Mouse (Mus musculus): ENCODE results near the gene Fgfr2. TPM values are rescaled to one million over a fixed set of nuclear protein-coding genes. Genes with fewer than 3 reads are reported as not detected.

Fgfr2 gene
- polyA plus RNA-seq, 1 experiment = 59.9 TPM

DNA sequence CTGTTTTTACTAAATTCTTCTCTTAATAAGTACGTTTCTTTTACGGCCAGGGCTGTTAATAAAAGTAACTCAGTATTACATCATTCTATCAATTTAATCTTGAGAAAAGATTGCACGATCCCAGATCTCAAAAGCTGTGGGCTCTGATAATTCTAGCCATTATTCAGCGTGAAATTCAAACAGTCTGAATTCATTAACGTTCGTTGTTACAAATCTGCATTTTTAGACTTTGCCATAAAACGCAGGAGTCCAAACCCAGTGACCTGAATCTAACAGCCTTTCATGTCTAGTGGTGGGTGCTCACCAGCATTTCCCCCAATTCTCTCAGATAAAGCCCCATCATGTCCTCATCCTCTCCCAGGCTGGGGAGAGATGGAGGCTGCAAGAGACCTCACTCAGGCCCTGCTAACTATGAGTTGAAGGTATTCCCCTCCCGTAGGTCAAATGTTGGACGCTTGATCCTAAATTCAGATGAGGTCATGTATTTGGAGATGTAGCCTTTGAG, 50.0 kb downstream of the Fgfr2 start:
- Histone ChIP-seq H3K27ac (ENCODE audit: insufficient read depth, low read length) (no peak overlapping the region), H3K4me1 (ENCODE audit: control insufficient read depth, insufficient read depth, low read length) (no peaks in the 10 kb centered on the region), H3K4me3 (ENCODE audit: insufficient read depth, low read length) (no peak overlapping the region)
- TF ChIP-seq POLR2A (IDR thresholded peaks at IDR 0.05; ENCODE audit: low read depth, low read length) (no peak), CTCF (IDR thresholded peaks at IDR 0.05; ENCODE audit: borderline replicate concordance, insufficient read depth, low read length) (no peak)

DNA sequence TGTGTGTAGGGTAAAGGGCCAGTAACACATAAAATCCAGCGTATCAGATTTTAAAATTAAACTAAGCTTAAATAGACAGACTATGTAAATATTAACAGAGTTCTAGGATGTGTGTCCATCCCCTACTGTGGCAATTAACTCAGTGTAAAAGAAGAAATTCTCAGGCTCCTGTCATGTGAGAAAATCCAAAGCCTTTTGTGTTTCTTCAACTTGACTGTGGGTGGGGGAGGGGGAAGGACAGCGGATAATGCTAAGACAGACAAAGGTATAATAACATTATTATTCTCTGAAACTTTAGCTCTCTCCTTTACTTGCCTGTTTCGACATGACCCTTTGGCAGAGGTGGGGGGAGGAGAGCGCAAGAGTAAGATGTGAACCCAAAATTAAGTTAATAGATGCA, 50.6 kb downstream of the Fgfr2 start:
- TF ChIP-seq CTCF (IDR thresholded peaks at IDR 0.05; ENCODE audit: borderline replicate concordance, insufficient read depth, low read length) (no peak), POLR2A (IDR thresholded peaks at IDR 0.05; ENCODE audit: low read depth, low read length) (no peak)
- Histone ChIP-seq H3K4me1 (ENCODE audit: control insufficient read depth, insufficient read depth, low read length) (no peaks in the 10 kb centered on the region), H3K4me3 (ENCODE audit: insufficient read depth, low read length) (no peak overlapping the region), H3K27ac (ENCODE audit: insufficient read depth, low read length) (no peak overlapping the region)

DNA sequence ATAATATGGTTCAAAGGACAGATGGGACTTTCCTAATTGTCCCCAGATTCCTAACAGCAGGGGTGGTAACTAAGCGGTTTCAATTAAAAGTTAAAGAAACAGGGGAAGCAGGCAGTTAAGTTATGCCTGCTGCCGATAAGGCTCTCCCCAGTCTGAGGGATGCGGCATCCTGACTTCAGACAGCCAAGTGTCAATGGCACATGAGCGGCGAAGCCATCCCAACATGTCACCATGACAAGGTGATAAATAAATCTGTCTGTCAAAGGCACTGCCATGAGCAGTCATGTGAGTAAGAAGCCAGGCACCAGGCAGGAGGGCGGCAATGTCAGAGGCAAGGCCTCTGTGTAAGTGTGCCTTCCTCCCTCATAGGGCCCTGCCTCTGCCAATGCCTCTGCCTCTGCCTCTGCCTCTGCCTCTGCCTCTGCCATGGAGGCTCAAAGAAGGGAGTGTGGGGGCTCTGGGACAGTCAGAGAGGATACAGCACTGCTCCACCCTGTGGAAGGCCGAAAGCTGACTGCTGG, 55.8 kb downstream of the Fgfr2 start:
- H3K4me1 ChIP-seq (ENCODE audit: control insufficient read depth, insufficient read depth, low read length) = peaks cover 4% of the 10 kb centered on the region; the same call in 1 of the 2 replicates
- H3K27ac ChIP-seq (ENCODE audit: insufficient read depth, low read length) = no peak overlapping the region
- TF ChIP-seq POLR2A (IDR thresholded peaks at IDR 0.05; ENCODE audit: low read depth, low read length) (no peak), CTCF (IDR thresholded peaks at IDR 0.05; ENCODE audit: borderline replicate concordance, insufficient read depth, low read length) (no peak)
- no peak overlapping the region for H3K4me3 ChIP-seq (ENCODE audit: insufficient read depth, low read length)

DNA sequence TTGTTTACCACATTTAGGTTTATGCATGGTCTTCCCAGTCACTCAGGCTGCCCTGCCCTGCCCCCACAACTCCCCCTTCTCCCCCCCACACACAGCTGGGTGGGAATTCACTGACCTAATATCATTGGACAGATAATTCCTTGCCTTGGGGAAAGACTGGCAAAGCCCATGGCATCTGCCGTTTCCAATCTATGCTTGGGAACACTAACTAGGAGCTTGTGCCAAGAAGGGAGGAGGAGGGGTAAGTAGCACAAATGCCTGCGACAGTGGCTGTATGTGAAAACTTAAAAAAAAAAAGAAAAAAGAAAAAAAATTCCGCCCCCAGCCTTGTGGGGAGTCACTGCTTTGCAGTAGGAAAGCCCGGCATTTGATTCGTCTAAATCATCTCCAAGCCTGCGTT, 56.4 kb downstream of the Fgfr2 start:
- TF ChIP-seq POLR2A (IDR thresholded peaks at IDR 0.05; ENCODE audit: low read depth, low read length) (no peak), CTCF (IDR thresholded peaks at IDR 0.05; ENCODE audit: borderline replicate concordance, insufficient read depth, low read length) (no peak)
- Histone ChIP-seq H3K27ac (ENCODE audit: insufficient read depth, low read length) (no peak overlapping the region), H3K4me3 (ENCODE audit: insufficient read depth, low read length) (no peak overlapping the region), H3K4me1 (ENCODE audit: control insufficient read depth, insufficient read depth, low read length) (peaks cover 10% of the 10 kb centered on the region)

DNA sequence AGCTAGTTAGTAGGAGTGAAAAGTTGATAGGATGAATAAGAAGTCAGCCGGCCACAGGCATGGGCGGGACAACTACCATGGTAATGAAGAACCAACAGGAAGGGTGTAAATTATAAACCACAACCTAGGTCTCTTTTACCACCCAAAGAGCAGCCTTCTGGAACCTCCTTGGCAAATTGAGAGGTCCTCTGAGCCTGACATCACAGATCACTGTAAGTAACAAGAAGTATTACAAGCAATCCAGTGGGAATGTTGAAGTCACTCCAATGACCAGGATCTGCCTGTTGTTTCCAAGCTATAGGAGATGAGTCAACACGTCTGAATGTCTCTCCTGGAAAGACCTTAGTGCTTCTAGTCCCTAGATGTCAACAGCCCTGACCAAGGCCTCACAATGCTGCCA, 61.1 kb downstream of the Fgfr2 start:
- TF ChIP-seq CTCF (IDR thresholded peaks at IDR 0.05; ENCODE audit: borderline replicate concordance, insufficient read depth, low read length) = no peak
- TF ChIP-seq POLR2A (IDR thresholded peaks at IDR 0.05; ENCODE audit: low read depth, low read length) = no peak
- Histone ChIP-seq H3K4me3 (ENCODE audit: insufficient read depth, low read length) (no peak overlapping the region), H3K4me1 (ENCODE audit: control insufficient read depth, insufficient read depth, low read length) (peaks cover 16% of the 10 kb centered on the region), H3K27ac (ENCODE audit: insufficient read depth, low read length) (no peak overlapping the region)

DNA sequence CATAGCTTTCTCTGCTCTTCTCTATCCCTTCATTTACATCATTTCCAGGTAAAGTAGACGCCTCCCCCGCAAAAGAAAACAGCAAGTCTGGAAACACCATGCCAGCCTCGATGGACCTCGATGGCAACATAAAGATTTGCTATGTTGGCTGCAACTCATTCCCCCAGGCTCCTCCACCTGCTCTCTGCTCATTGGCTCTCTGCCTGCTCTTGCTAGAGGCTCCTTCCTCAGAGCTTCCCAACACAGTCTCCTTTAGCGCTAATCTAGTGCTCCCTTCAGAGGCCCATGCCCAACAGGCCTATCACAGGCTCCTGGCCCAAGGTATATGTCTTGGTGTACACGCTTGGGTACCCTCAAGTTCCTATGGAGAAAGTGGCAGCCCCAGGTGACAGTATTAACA, 63.0 kb downstream of the Fgfr2 start:
- TF ChIP-seq POLR2A (IDR thresholded peaks at IDR 0.05; ENCODE audit: low read depth, low read length) = no peak
- TF ChIP-seq CTCF (IDR thresholded peaks at IDR 0.05; ENCODE audit: borderline replicate concordance, insufficient read depth, low read length) = no peak
- Histone ChIP-seq H3K4me1 (ENCODE audit: control insufficient read depth, insufficient read depth, low read length) (peaks cover 16% of the 10 kb centered on the region), H3K27ac (ENCODE audit: insufficient read depth, low read length) (no peak overlapping the region), H3K4me3 (ENCODE audit: insufficient read depth, low read length) (no peak overlapping the region)

GRCm38 (mm10) chr7:133059517-133060104, 63.5 kb downstream of the Fgfr2 start:
- no peak overlapping the region for H3K4me3 ChIP-seq (ENCODE audit: insufficient read depth, low read length)

DNA sequence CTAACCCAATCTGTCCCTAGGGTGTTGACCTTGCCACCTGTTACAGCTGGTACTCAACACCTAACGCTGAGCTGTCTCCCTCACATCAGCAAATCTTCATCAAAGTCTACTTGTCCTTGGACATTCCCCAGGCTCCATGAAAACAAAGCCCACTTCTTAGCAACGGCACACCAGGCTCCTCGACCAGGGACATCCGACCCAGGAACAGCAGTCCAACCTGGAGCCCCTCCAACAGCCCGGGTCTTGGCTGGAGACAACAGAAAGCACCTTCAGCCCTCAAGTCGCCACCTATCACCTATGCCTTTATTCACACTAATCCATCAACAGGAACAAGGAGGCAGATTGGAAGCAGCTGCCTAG, 64.0 kb downstream of the Fgfr2 start:
- H3K4me1 ChIP-seq (ENCODE audit: control insufficient read depth, insufficient read depth, low read length) = peaks cover 16% of the 10 kb centered on the region
- no peak overlapping the region for H3K4me3 ChIP-seq (ENCODE audit: insufficient read depth, low read length)
- TF ChIP-seq CTCF (IDR thresholded peaks at IDR 0.05; ENCODE audit: borderline replicate concordance, insufficient read depth, low read length) (no peak), POLR2A (IDR thresholded peaks at IDR 0.05; ENCODE audit: low read depth, low read length) (no peak)
- no peak overlapping the region for H3K27ac ChIP-seq (ENCODE audit: insufficient read depth, low read length)

More at GRCm38 (mm10) chr7:133059517-133060104, 63.5 kb downstream of the Fgfr2 start:
- no peak for TF ChIP-seq POLR2A (IDR thresholded peaks at IDR 0.05; ENCODE audit: low read depth, low read length)
- H3K4me1 ChIP-seq (ENCODE audit: control insufficient read depth, insufficient read depth, low read length) = peaks cover 16% of the 10 kb centered on the region
- H3K27ac ChIP-seq (ENCODE audit: insufficient read depth, low read length) = no peak overlapping the region

DNA sequence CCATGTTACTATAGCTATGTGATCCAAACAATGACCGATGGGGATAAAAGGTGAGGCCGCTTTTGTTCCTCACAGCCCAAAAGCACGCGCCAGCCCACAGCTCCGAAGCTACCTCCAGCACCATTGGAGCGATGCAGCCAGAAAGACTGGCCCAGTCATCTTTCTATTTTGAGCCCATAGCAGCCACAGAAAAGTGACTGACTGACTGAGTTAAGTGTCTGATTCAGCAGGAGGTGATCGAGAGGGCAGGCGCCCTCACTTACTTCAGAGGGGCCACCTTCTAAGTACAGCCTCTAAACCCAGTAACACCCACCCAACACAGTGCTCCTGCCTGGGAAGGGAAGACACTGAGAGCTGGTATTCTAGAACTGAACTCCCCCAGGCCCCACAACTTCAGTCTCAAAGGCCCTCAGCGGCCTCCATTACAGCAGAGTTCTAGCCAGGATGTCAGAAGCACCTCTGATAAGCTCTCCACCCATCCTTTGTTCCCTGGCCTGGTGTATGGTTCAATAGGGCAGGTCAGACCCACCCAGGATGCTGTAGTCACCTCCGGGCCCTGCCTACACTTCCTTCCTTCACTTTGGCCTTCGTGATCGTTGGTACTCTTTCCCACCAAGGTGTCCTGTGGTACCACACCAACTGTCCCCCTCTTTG, 64.5 kb downstream of the Fgfr2 start:
- Histone ChIP-seq H3K4me3 (ENCODE audit: insufficient read depth, low read length) (no peak overlapping the region), H3K27ac (ENCODE audit: insufficient read depth, low read length) (no peak overlapping the region), H3K4me1 (ENCODE audit: control insufficient read depth, insufficient read depth, low read length) (peaks cover 16% of the 10 kb centered on the region)
- TF ChIP-seq POLR2A (IDR thresholded peaks at IDR 0.05; ENCODE audit: low read depth, low read length) (no peak), CTCF (IDR thresholded peaks at IDR 0.05; ENCODE audit: borderline replicate concordance, insufficient read depth, low read length) (no peak)

GRCm38 (mm10) chr7:133056924-133057323, 66.2 kb downstream of the Fgfr2 start:
- TF ChIP-seq POLR2A (IDR thresholded peaks at IDR 0.05; ENCODE audit: low read depth, low read length) = no peak
- H3K27ac ChIP-seq (ENCODE audit: insufficient read depth, low read length) = no peak overlapping the region
- no peak overlapping the region for H3K4me3 ChIP-seq (ENCODE audit: insufficient read depth, low read length)
- peaks cover 7% of the 10 kb centered on the region for H3K4me1 ChIP-seq (ENCODE audit: control insufficient read depth, insufficient read depth, low read length)
